Mouse (Mus musculus) embryonic facial prominence, embryonic 10.5 days (tissue): Measurements from ENCODE around the gene Tgfb1i1. TPM values are rescaled to one million over a fixed set of nuclear protein-coding genes. Genes with fewer than 3 reads are reported as not detected.

Experiments
- DNase-seq: peaks from one replicate; pipeline ENCODE4 v3.0.0-alpha.2; 2017; ENCODE audit warnings: low spot score
- H3K27ac ChIP-seq: fragments of 300-500 bp; sonication (generic); replicated peaks from 2 replicates; pipeline ENCODE4 v1.5.1; 2016; ENCODE audit warnings: mild to moderate bottlenecking
- H3K27me3 ChIP-seq: fragments of 300-500 bp; sonication (generic); replicated peaks from 2 replicates; pipeline ENCODE4 v1.6.1; 2016; ENCODE audit warnings: low read depth, mild to moderate bottlenecking; ENCODE audit not compliant: poor library complexity, severe bottlenecking
- H3K36me3 ChIP-seq: fragments of 300-500 bp; sonication (generic); replicated peaks from 2 replicates; pipeline ENCODE4 v1.6.1; 2016; ENCODE audit warnings: mild to moderate bottlenecking, moderate library complexity
- H3K4me1 ChIP-seq: fragments of 300-500 bp; sonication (generic); 2 replicates; pipeline ENCODE4 v1.6.1; 2016
- H3K4me3 ChIP-seq: fragments of 300-500 bp; sonication (generic); 2 replicates; pipeline ENCODE4 v1.5.1; 2016; ENCODE audit warnings: mild to moderate bottlenecking, moderate library complexity
- H3K9me3 ChIP-seq: fragments of 300-500 bp; sonication (generic); 2 replicates; pipeline ENCODE4 v1.6.1; 2016; ENCODE audit warnings: mild to moderate bottlenecking
- WGBS: fragments of 180-500 bp; shearing (Covaris S2); methylation state at CpG from one replicate; pipeline ENCODE4 v1.1.7; 2016; 5-methylcytosine and 5-hydroxymethylcytosine counted together
- microRNA-seq: library from miRNA; unstranded; fragments of <30 nt; microRNA quantifications from one replicate; pipeline ENCODE4, GENCODE M21; 2017
- polyA plus RNA-seq: library from polyadenylated mRNA; unstranded; fragments of >200 nt; fragmentation: Nextera tagmentation; extraction: Ambion mirVana; gene quantifications from 2 replicates; pipeline ENCODE4 v1.2.1, GENCODE M21; 2016

The Tgfb1i1 gene
- polyA plus RNA-seq, 1 experiment from 2014 or later, result 23.6 TPM

DNA sequence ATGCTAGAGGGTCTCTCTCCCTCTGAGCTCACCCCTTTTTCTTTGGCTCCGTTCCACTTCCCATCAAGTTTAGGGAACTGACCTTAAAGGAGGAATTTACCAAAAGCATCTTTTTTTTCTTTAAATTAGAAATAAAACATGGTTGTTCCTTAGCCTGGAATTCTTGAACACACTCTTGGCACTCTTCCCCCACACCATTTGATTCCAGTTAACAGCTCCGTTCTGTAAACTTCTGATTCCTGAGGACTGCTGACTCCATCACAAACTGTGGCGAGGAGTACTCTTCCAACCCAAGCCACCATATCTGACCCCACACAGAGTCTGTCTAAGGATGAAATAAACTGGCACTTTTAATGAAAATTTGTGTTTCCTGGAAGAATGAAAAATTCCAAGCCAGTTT, 54.3 kb downstream of the Tgfb1i1 start:
- WGBS, result 75% methylated on average over 3 of the region's 3 CpGs
- no peaks in the 10 kb centered on the region for H3K27me3 ChIP-seq
- peaks cover 51% of the 10 kb centered on the region for H3K4me1 ChIP-seq
- no peaks in the 10 kb centered on the region for H3K9me3 ChIP-seq
- H3K36me3 ChIP-seq, result no peaks in the 10 kb centered on the region; the same call in 1 of the 2 replicates
- no peak overlapping the region for H3K27ac ChIP-seq
- DNase-seq, result no peak
- no peak overlapping the region for H3K4me3 ChIP-seq

- no peak for DNase-seq
- Histone ChIP-seq H3K4me3 (no peak overlapping the region), H3K4me1 (peaks cover 43% of the 10 kb centered on the region), H3K27ac (no peak overlapping the region), H3K27me3 (no peaks in the 10 kb centered on the region), H3K9me3 (no peaks in the 10 kb centered on the region), H3K36me3 (no peaks in the 10 kb centered on the region)
- 77% methylated on average over 3 of the region's 3 CpGs for WGBS
Measured at GRCm38 (mm10) chr7:128302151-128302550, 55.5 kb downstream of the Tgfb1i1 start.

- H3K4me1 ChIP-seq, result peaks cover 25% of the 10 kb centered on the region
- H3K9me3 ChIP-seq, result no peaks in the 10 kb centered on the region
- no peak overlapping the region for H3K4me3 ChIP-seq
- 65% methylated on average over 6 of the region's 6 CpGs for WGBS
- DNase-seq, result no peak
- H3K27me3 ChIP-seq, result no peaks in the 10 kb centered on the region
- H3K36me3 ChIP-seq, result no peaks in the 10 kb centered on the region
- no peak overlapping the region for H3K27ac ChIP-seq
Measured at GRCm38 (mm10) chr7:128304198-128304597, 57.6 kb downstream of the Tgfb1i1 start.

- no peaks in the 10 kb centered on the region for H3K27me3 ChIP-seq
- DNase-seq, result peak; percentile 42
- no peak overlapping the region for H3K4me3 ChIP-seq
- no peak overlapping the region for H3K27ac ChIP-seq
- 13% methylated on average over 5 of the region's 5 CpGs for WGBS
- H3K4me1 ChIP-seq, result peaks cover 30% of the 10 kb centered on the region
- H3K36me3 ChIP-seq, result no peaks in the 10 kb centered on the region
- no peaks in the 10 kb centered on the region for H3K9me3 ChIP-seq
Measured at GRCm38 (mm10) chr7:128304907-128305306, 58.3 kb downstream of the Tgfb1i1 start.

Small RNA genes within 50 kb of the gene (microRNA-seq; reads per million reads assigned to microRNA genes)
- not detected for gene Mir3103

Other genes with a start within 250 kb of the Tgfb1i1 start
- not detected in 2 replicates for gene Trim72, start 242.9 kb upstream of the Tgfb1i1 start, polyA plus RNA-seq
- 0.50 and 0.52 TPM in 2 replicates for gene Itgam, start 184.2 kb upstream of the Tgfb1i1 start, polyA plus RNA-seq
- gene Gm49368, start 184.1 kb upstream of the Tgfb1i1 start, polyA plus RNA-seq, result not detected in 2 replicates
- not detected in 2 replicates for gene Itgax, start 117.3 kb upstream of the Tgfb1i1 start, polyA plus RNA-seq
- not detected in 2 replicates for gene Itgad, start 92.4 kb upstream of the Tgfb1i1 start, polyA plus RNA-seq
- 0.39 TPM in 1 of 2 replicates, not detected in the other for gene Cox6a2, start 40.4 kb upstream of the Tgfb1i1 start, polyA plus RNA-seq
- 17.5 and 19.1 TPM in 2 replicates for gene Armc5, start 9.5 kb upstream of the Tgfb1i1 start, polyA plus RNA-seq
- gene 9130023H24Rik, start 8.8 kb upstream of the Tgfb1i1 start, polyA plus RNA-seq, result 9.2 and 10.4 TPM in 2 replicates
- gene Slc5a2, start 18.8 kb downstream of the Tgfb1i1 start, polyA plus RNA-seq, result 0.10 and 0.28 TPM in 2 replicates
- 24.6 and 27.3 TPM in 2 replicates for gene BC017158, start 51.4 kb downstream of the Tgfb1i1 start, polyA plus RNA-seq
- gene Rgs10, start 171.9 kb downstream of the Tgfb1i1 start, polyA plus RNA-seq, result 4.1 and 8.2 TPM in 2 replicates
- 25.3 and 27.0 TPM in 2 replicates for gene Tial1, start 214.9 kb downstream of the Tgfb1i1 start, polyA plus RNA-seq